Mouse (Mus musculus) liver, adult 2 months (tissue): ENCODE results near the gene Rhou.

Experiments used
- CTCF ChIP-seq: fragments of 200-500 bp; IDR thresholded peaks from 2 replicates; pipeline ENCODE4 v1.5.1; 2011; ENCODE audit warnings: low read depth, low read length, control low read depth
- POLR2A ChIP-seq: fragments of 200-500 bp; IDR thresholded peaks from 2 replicates; pipeline ENCODE4 v1.6.1; 2011; ENCODE audit warnings: low read length, control low read depth; ENCODE audit not compliant: insufficient read depth; ENCODE audit errors: extremely low read depth

GRCm38 (mm10) chr8:123701952-123702587, 48.3 kb downstream of the Rhou start:
- no peak for TF ChIP-seq CTCF
- no peak for TF ChIP-seq POLR2A
